Mouse (Mus musculus): ENCODE measurements around the gene Slc27a3.

Gene Slc27a3

DNA sequence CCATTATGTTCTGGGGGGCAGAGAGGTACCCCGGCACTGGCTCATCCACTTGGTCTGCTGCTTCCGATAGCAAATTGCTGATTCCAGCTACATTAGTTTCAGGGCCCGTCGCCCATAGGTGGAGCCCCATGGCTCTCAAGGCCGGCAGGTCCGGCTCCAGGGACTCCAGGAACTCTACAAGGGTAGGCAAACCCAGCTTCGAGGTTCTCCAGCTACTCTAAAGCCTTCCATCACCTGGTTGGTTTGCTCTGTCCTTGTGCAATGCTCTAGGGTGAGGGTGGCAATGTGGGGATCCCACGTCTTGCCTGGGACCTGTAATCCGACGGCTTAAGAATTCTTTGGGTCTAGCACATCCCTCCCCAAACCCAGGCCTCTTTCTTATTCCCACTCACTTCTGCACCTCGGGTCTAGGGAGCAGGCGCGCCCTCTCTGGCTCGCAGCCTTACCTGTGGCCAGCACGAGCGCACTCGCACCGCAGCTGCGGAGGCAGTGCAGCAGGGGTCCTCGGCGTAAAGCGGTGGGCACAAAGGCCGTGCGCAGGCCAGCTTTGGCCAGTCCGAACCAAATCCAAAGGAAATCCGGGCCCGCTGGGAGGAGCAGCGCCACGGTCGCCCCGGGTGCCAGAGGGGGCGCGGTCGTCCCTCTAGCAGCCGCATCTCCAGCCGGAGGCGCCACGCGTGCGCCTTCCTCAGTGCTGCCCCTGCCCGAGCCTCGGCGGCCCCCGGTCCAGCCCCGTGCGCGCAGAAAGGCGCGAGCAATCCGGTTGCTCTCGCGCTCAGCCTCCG, 820 bp downstream of the Slc27a3 start:
- DNase-seq = peak; percentile 91

DNA sequence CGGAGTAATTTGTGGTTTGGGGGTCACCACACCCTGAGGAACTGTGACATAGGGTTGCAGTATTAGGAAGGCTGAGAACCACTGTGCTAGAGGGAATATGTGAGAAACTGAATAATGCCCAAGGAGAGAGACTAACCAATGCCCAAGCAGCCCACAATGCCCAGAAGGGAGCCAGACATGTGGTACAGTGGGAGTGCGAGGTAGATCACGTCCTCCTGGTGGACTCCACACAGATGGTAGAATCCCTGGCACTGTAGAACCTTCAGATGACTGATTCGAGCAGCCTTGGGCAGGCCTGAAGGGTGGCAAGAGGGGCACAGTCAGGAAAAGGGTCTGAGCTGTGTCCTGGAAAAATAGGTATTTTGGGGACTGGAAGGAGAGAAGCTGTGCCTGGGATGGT, 1.5 kb downstream of the Slc27a3 start:
- peak; percentile 86 for DNase-seq

DNA sequence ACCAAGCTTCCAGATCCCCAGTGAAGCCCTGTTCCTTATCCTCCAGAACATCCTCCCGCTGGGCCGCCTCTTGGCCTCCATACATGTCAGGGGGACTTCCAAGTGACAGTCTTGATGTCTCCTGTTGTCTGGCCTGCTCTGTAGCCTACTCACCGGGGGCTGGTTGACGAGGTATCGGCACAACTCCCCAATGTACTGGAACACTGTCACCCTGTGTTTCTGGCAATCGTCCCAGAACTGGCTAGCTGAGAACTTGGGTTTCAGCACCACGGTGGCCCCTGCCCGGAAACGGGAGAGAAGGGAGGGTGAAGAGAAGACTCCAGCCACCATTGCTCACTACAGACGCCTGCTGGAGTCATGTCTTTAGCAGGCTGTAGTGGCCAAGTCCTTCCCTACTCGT, 2.3 kb downstream of the Slc27a3 start:
- peak; percentile 90 for DNase-seq

DNA sequence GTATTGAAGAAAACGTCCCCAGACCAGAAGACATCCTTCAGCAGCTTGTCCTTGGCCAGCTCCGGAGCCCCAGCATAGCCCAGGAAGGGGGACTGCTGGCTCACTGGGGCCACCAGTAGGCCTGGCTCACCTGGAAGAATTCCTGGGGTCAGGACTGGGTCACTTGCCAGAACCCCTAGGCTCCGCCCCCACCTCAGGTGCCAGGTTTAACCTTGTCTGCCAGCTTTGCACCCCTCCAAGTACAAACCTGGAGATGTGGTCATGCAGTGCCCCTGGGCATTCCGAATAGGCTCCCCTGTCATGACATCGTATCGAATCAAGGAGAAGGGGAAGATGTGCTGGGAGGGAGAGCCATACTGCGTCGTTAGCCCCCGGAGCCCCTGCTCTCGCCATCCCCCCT, 2.9 kb downstream of the Slc27a3 start:
- DNase-seq = peak; percentile 85

GRCm38 (mm10) chr3:90384851-90385375, 4.8 kb downstream of the Slc27a3 start:
- DNase-seq = peak; percentile 84

DNA sequence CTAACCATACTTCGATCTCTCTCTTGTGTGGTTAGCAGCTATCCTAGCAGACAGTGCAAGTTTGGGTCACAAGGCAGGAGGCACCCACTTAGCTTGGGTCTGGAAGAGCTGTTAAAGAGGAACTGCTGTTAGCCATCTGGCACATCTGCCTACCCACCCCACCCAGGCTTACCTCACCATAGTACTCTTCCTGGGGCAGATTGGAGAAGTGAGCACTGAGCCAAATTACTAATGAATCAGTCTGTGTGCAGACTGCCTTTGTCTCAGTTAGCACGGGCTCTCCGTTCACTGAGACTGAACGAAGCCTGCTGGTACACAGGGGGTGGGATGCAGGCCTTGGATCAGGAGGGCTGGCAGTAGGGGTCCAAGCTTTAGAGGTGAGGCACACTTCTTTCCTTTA, 6.0 kb downstream of the Slc27a3 start:
- DNase-seq = peak; percentile 94

- DNase-seq = peak; percentile 88
These were observed 8.0 kb downstream of the Slc27a3 start for GRCm38 (mm10) chr3:90381727-90382126.

DNA sequence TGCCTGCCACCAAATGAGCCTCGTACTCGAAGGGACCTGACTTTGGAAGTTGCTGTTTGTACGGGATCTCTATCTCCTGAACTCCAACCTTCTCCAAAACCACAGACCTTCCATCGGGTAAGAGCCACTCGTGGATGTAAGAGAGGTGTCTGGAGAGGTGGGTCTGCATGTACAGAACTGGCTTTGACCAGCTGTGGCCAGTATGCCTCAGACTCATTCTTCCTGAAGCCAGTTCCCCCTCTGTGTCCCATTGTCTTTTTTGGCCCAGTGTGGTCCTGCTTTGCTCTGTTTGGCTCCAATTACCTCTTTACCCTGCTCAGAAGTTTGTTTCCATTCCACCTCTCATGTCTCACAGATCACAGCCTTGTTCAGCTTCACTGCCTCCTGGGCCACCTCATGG, 11.2 kb downstream of the Slc27a3 start:
- no peak for DNase-seq

DNA sequence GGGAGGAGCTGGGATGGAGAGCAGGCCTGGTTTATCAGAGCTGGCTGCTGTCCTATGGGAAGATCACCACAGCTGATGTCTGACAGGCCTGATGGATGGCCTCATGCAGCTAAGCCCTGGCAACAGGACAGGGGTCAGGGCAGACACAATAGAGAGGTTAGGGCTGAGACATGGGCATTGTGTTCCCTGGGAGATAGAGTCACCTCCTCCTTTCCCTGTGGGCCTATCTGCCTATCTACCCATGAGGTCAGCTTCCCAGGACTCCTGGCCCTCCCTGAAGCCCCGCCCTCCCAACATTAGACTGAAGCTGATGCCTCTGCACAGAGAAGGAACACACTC, 13.5 kb downstream of the Slc27a3 start:
- DNase-seq = peak; percentile 90

GRCm38 (mm10) chr3:90375562-90376246, 14.0 kb downstream of the Slc27a3 start:
- DNase-seq = no peak

GRCm38 (mm10) chr3:90374368-90374767, 15.4 kb downstream of the Slc27a3 start:
- no peak for DNase-seq

- peak; percentile 96 for DNase-seq
These were observed 16.2 kb downstream of the Slc27a3 start for GRCm38 (mm10) chr3:90373432-90374028.

GRCm38 (mm10) chr3:90372817-90373216, 16.9 kb downstream of the Slc27a3 start:
- DNase-seq = no peak

DNA sequence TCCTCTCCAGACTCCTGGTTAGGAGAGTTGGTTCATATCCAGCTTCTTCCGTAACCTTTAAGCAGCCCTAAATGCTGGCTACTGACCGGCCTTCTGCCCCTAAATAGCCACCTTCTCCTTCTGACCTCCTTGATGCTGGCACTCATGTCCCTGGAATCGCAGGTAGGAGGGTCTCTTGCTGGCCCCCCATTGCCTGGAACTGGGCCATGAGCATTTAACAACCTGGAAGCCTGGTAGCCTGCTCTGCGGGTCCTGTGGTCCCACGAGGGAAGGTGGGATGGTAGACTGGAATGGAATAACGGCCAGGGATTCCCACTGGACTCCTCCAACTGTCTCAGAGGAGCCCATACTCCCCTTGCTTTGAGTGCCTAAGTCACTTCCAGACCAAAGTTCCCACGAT, 17.9 kb downstream of the Slc27a3 start:
- peak; percentile 89 for DNase-seq

DNA sequence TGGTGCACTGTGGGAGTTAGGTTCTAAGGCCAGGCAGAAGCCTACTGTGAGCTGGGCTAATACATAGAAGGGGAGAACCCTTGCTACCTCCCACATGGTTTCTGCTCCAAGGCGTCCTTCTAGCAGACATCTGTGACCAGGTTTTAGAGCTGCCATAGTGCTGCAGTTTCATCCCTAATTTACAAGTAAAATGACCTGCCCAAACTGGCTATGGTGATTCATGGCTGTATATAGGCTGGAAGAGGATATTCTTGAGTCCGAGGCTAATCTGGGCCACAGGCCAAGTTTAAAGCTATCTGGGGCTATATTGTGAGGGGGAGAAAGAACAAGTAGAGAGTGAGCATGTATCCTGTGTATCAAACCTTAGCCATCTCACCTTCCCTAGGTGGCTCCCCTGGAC, 20.7 kb downstream of the Slc27a3 start:
- no peak for DNase-seq

DNA sequence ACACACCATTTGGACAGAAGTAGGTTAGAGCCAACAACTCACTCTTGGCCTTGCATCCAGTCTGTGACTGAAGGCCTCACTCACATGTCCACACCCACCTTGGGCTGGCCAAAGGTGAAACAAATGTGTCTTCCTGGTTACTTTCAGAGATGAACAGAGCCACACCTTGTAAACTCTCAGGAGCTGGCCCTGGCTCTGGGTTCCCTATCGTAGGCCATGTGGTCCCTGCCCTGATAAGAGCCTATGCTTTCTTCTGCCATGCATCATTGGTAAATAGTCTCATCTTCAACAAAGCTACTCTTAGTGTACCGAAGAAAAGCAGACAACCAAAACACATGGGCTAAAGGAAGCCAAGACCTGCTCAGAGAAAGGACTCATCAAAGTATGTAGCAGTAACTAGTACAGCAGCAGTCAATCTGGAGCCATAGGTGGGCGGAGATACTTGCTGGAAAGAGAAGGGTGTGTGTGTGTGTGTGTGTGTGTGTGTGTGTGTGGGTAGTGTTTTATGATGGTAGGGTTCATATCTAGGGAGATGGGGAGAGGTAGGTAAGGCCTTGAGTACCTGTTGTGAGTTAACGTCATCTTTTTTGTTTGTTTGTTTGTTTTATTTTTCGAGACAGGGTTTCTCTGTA, 22.6 kb downstream of the Slc27a3 start:
- peak; percentile 70 for DNase-seq

- DNase-seq = peak; percentile 64
These were observed 27.4 kb downstream of the Slc27a3 start for GRCm38 (mm10) chr3:90362346-90362745.

GRCm38 (mm10) chr3:90361476-90361875, 28.3 kb downstream of the Slc27a3 start:
- DNase-seq = peak; percentile 35

- DNase-seq = peak; percentile 11
These were observed 30.5 kb downstream of the Slc27a3 start for GRCm38 (mm10) chr3:90359230-90359629.

DNA sequence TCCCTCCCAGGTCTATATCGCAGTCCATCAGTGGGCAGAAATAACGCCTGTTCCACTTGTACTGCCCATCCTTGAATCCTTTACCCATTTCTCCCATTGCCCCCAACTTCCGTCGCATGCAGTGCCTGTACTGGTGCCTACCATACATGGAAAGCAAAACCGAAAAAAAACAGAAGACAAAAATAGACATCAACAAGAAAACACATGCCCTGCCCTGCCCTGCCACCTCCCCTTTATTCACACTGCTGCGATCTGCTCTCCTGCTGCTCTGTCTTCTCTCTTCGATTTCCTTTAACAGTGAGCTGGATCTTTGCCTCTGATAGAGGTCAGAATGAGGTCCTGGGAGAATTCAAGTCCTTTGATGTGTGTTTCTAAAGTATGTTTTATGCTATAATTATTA, 31.8 kb downstream of the Slc27a3 start:
- peak; percentile 62 for DNase-seq

GRCm38 (mm10) chr3:90347847-90348246, 41.9 kb downstream of the Slc27a3 start:
- DNase-seq = no peak

- DNase-seq = peak; percentile 27
These were observed 46.9 kb downstream of the Slc27a3 start for GRCm38 (mm10) chr3:90342853-90343252.

GRCm38 (mm10) chr3:90340177-90340576, 49.6 kb downstream of the Slc27a3 start:
- DNase-seq = peak; percentile 5
